Mouse (Mus musculus): ENCODE measurements around the gene Eogt.

- TF ChIP-seq POLR2A (IDR thresholded peaks at IDR 0.05; ENCODE audit: low read depth, low read length) (no peak), CTCF (IDR thresholded peaks at IDR 0.05; ENCODE audit: borderline replicate concordance, insufficient read depth, low read length) (no peak)
These were observed 69.0 kb downstream of the Eogt start for GRCm38 (mm10) chr6:97080016-97080415.
